Mouse (Mus musculus): ENCODE data around the gene Fndc3a.

The Fndc3a gene

DNA sequence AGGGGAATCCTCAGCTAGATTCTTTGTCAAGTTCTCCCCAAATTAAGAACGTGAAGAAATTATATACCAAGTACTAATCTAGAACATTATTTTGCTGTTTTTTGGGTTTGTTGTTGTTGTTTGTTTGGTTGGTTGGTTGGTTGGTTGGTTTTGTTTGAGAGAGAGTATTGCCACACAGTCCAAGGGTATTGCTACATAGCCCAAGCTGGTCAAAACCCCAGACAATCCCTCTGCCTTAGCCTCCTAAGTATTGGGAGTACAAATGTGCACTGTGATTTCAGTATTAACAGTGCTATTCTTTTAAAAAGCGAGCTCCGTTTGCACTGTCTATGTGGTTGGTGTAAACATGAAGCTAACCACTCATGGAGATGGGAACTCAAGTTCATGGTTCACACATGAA lies 37.9 kb downstream of the Fndc3a start:
- DNase-seq (ENCODE audit: low spot score) = no peak

DNA sequence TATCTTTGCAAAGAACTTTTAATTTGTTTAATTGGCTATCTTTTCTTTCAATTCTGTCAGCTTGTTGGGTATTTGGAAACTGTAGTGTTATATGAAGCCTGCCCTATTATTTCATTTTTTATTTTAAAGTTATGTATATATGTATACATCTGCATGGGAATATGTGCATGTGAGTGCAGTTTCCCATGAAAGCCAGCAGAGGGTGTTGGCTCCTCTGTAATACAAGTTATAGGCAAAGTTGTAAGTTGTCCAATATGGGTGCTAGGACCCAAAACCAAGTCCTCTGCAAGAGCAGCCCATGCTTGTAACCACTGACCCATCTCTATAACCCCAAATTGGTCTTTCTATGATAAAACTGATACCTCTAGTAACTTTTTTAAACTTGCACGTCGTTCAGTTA lies 38.8 kb downstream of the Fndc3a start:
- no peak for DNase-seq (ENCODE audit: low spot score)

DNA sequence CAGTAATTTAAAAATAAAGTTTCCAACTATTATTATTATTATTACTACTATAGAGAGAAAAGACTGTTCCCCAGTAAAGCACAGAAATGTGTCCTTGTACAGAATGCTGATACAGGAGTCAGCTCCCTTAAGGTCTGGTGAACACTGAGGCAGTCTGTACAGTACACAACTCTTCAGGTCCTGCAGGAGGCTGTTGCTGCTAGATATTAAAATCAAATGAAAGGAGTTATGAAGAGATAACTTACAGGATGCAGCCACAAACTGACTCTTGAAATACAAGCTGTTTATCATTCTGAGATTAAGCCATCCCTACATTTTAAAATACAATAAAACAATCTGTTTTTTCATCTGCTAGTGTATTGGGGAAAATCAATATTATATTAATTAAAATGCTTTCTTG lies 60.5 kb downstream of the Fndc3a start:
- no peak for DNase-seq (ENCODE audit: low spot score)

DNA sequence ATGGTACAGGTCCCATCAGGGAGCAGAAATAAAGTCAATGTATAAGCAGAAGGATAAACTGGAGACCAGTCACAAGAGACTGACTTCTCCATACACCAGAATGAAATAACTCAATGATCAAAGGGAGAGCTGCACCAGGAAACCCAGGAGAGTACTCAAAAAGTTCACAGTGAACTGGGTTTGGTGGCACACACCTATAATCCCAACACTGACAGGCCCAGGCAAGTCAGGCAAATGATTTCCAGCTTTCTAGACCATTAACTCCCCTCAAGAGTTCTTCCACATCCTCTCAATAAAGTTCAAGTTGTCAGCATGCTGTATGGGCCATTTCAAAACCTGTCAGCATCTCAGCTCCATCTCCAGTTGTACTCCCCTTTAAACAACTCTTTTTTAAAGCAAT lies 64.3 kb downstream of the Fndc3a start:
- DNase-seq (ENCODE audit: low spot score) = no peak

DNA sequence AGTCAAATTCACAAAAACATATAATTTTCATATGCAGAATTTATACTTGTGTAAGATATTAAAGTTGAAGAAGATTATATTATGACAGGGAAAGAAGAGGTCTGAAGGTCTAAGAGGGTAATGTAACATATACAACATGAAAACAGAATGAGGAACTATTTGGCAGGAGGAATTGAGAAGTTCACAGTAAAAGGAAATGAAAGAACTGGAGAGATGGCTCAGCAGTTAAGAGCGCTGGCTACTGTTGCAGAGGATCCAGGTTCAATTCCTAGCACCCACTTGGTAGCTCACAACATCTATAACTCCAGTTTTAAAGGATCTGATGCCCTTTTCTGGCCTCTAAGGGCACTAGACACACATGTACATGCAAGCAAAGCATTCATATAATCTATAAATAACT lies 65.2 kb downstream of the Fndc3a start:
- DNase-seq (ENCODE audit: low spot score) = no peak

DNA sequence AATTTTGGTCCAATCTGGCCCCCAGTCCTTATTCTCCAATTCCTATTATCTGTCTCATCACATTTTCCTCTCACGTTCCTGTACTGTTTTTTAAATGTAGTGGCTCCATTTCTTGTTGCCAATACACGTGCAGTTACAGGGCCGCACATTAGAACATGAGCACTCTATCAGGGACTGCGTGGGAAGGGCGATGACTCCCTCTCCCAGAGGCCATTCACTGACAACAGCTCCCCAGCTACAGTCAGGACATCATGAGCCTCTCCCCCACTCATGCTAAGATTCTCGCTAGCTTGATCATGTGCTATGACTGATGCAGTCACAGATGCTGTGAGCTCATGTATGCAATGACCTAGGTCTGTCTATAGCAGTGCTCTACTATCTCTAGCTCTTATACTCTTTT lies 71.3 kb downstream of the Fndc3a start:
- DNase-seq (ENCODE audit: low spot score) = no peak

DNA sequence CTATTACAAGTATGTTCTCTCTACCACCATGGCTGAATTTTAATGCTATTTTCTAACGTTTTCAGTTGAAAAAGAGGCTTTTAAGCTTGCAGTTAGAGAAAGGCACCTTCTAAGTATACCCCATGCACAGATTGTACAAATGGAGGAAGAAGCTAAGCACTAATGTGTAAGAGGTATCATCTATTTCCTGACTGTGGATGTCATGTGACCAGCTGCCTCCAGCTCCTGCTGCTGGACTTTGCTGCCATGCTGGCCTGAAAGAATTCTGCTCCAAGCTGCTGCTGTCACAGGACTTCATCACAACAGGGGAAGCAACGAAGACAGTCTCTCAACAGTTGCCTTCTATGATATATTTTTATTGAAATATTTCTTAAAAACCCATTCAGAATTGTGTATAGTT lies 76.2 kb downstream of the Fndc3a start:
- no peak for DNase-seq (ENCODE audit: low spot score)

DNA sequence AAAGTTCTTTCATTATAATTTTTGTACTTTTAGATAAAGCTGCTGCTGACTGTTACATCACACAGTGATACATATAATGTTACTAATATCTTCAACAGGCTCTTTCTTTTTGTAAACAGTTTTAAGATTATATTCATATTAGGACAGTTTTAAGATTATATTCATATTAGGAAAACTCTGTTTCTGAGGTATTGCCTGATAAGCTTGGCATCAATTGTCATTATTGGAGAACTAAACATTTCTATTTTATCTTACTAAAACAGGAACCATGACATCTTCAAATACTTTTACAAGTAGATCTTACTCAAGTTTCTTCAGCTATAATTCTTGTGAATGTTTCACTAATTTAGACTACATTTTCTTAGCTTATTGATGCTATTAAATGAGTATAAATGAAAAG lies 84.4 kb downstream of the Fndc3a start:
- DNase-seq (ENCODE audit: low spot score) = no peak

DNA sequence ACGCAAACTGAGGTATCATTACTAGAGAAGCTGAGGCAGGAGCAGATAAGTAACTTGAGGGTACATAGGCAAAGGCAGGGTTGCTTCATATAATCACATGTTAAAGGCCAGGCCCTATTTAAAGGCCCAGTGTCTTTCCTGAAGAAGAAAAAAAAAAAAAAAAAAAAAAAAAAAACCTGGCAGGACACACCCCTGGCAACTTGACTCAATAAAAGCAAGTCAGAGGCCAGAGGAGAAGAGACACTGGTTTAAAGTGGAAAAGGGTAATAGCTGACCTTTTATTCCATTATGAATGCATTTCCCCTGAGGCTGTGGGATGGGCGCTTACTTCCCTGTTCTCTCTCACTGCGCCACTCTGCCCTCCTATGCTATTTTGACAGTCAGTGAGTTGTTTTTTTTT lies 105.7 kb downstream of the Fndc3a start:
- DNase-seq (ENCODE audit: low spot score) = no peak

DNA sequence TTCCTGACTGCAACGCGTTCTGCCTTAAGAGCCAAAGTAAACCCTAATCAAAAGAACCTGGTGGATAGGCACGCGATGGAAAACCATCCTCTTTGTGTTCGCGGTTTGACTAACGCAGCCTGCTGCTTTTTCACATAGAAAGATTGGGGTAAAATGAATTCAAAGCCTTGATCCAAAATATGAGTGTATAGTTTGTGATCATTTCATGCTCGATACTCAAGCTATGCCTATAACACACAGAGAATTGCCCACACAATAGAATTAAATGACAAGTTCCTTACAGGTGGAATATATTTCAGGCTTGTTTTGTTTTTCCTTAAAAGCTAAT lies 106.6 kb downstream of the Fndc3a start:
- no peak for DNase-seq (ENCODE audit: low spot score)

DNA sequence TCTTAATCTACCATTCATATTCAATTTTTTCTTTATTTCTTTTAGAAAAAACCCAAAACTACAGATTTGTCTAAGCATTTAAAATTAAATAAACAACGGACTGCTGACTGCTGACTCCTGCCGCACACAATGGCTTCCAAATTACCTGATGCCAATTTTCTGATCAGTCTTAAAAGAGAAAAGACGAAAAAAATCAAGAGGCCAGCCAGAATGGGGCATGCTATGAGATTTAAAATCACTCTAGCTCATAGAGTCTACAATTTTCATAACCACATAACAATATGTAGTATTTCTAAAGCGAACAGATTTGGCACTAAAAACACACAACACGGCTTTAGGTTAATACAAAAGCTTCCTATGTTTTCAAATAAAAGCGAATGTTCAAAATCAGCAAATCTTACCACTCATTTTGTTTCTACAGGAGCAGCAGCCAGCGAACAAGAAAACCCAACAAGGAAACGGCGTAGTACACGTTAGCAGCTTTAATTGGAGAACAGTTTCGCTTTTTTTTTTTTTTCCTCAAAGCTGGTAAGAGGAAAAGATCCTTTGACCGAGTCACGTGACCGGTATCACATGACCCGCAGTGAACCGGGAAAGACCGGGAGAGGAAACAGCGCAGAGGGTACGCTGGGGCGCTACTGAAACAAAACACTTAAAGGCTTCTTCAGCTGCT lies 107.1 kb downstream of the Fndc3a start:
- DNase-seq (ENCODE audit: low spot score) = peak; percentile 81

DNA sequence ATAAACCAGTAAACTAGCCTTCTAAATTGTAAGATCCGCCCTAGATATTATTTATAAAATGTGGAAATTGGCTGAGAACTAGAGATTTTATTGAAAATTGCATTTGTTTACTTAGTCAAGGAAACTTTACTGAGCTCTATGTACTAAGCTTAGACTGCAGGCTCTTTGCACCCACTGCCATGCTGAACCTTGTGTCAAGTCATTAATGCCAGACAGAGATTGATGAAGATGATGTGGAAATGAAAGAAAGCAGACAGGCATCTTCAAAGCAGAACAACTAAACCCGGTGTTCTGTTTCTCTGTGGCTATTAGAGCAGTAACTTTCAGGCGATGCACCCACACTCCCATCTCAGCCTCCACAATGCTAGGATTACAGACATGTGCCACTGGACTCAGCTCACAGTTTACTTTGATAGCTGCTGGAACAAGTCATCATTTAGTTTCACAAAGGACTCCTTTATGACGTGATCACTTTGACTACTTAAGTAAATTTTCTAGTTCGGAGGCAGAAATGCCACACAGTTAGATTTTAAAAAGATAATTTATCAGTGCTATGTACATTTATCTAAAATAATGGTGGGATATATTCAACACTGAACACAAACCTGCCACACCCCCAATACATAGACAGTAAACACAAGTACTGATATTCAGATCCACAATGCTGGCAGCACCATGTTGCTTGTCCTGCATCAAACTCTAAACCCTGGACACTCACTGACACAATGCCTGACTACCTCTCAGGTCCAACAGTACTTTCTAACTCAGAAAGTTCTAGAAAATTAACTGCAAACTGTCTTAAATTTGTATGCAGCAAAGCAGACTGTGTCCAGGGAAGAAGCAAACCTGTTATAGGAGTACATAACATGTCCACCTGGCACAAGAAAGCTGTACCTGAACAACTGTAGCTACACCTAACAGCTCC lies 108.2 kb downstream of the Fndc3a start:
- DNase-seq (ENCODE audit: low spot score) = no peak

DNA sequence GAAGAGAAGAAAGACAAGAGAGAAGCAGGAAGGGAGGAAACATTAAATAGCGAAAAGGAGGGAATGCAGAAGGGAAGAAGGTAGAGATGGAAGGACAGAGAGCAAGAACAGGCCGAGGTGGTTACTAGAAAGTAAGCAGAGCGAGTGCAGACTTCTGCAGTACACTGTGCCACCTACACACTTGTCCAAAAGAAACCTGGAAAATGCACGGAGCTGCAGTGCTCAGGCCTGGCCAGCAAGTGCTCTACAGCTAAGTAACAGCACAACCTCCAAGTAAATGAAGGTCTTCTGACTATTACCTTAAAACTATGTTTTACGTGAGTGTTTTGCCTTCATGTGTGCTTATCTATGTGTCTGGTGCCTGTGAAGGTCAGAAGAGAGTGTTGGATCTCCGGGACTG lies 109.4 kb downstream of the Fndc3a start:
- no peak for DNase-seq (ENCODE audit: low spot score)

DNA sequence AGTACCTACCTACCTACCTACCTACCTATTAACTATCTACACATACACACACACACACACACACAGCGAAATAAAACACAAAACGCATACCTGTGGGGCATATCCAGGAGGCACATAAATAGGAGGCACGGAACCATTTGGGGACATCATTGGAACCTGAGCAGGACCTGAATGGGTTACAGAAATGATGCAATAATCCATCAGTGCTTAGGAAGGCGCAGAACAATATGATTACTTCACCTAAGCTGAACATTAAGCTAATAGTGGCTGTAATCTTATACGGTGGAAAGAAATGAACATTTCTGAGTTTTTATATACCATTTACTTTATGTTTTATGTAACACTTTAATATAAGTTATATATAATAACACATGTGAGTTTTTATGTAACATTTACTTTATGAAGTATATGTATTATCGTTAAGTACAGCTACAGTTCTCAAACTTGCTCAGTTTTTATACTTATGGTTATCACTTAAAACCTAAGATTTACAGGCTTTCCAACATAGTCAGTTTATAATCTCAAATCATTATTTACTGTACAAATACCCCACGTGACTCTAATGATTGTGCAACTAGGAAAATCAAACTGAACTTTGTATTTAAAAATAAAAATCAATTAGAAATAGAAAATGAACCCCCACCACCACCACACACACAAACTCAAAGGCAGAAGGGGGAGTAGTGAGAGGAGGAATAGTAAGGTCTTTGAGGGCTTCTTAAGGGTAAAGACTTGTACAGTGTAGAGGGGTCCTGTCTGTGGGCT lies 110.6 kb downstream of the Fndc3a start:
- no peak for DNase-seq (ENCODE audit: low spot score)

DNA sequence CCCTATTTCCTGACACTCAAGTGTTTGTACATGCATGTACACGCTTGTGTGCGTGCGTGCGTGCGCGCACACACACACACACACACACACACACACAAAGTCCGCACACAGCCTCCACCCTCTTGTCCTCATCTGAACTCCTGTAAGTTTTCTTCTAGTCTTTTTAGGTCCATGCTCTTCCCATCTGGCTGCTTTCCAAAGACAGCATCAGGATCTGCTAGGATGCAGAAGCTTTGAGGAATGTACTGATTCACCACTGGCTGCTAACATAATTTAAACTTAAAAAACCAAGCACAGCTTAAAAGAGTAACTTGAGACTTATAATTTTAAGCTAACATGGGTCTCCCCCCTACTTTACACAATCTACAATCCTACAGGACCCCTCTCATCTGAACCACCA lies 115.6 kb downstream of the Fndc3a start:
- no peak for DNase-seq (ENCODE audit: low spot score)

DNA sequence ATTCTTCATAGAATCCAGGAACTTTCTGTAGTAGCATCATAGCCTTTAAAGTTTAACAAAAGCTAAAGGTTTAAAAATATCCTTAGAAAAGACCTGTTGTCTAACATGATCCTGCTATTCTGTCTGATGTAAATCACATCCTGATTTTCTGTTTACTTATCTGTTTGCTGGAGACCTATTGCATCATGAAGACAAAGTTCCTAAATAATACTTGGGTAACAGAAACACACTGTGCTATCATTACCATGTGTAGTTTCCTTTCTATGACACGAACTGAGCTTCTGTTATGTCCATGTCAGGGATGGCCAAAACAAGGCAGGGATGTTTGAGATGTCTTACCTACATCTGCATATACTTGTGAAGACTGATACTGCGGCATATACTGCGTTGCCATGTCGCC lies 120.4 kb downstream of the Fndc3a start:
- no peak for DNase-seq (ENCODE audit: low spot score)

DNA sequence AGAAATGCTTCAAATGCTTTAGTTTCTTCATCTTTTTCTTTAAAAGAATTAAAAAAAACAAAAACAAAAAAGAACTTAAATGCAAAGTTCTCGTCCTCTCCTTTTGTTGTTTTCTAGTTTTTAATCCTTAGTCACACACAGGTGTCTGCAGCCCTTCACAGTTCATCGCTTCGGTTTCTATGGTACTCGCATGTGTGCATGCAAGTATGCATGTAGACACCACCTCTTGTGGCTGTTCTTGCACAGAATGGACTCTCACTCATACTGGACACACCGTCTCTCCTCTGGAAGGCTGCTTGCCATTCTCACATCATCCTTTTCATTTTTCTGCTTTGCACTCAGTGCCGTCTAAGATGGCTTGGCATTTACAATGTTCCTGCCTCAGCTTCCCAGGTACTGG lies 126.8 kb downstream of the Fndc3a start:
- DNase-seq (ENCODE audit: low spot score) = no peak

DNA sequence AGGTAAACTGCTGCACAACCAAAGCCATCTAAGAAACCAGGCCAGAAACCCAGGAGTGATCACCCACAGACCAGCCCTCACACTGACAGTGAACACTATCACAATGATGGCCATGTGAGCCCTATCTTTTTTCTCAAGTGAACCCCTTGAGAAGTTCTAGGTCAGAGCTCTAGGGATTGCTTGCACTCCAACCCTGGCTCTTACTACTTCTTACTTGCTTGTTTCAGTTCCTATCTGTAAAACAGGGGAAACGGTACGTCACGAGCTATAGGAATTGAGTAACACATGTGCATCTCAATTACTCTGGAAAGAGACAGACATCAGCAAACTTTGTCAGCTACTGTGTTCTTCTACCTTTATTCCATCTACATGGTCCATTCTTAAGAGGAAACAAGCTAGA lies 128.8 kb downstream of the Fndc3a start:
- DNase-seq (ENCODE audit: low spot score) = no peak

DNA sequence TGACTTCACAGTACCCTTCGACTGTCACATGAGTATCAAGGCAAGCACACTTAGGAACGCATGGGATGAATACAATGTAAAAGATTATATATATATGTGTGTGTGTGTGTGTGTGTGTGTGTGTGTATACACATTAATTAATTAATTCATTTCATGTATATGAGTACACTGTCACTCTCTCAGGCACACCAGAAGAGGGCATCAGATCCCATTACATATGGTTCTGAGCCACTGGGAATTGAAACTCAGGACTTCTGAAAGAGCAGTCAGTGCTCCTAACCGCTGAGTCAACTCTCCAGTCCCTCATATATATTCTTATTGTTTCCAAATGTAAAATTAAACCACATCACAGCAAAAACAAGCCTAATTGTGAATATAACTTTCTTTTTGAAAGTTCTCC lies 133.5 kb downstream of the Fndc3a start:
- no peak for DNase-seq (ENCODE audit: low spot score)

DNA sequence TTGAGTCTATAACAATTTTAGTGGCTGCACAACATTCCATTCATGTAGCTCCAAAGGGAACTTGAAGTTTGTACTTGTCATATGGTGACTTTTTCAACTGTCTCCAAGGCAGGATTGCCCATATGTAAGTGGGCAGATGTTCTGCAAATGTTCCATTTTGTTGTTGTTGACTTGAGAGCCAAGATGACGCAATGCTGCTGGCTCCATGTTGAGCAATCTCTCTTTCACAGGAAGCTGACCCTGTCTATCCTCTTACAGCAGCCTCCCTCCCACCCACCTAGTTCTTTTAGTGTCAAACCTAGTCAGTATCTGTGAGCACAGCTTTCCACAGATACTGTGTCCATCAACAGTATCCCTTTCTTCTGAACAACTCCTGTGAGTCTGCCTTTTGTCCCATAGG lies 145.9 kb downstream of the Fndc3a start:
- DNase-seq (ENCODE audit: low spot score) = no peak

DNA sequence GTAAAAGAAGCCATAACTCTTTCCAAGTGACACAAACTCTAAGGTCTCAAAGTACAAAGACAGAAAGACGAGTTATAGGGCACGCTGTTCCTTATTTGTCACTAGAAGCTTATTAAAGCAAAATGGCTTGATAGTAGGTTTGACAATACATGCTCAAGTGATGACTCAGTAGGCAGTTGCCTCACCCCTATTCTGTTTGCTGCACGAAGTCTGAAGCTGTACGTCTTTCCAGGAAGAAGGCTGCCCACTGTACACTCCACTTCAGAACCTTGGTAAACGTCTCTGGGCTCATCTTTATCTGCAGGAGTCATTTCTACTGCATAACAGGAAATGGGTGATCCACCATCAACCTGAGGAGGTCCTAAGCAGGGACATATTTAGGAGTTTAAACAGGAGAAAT lies 151.0 kb downstream of the Fndc3a start:
- no peak for DNase-seq (ENCODE audit: low spot score)

DNA sequence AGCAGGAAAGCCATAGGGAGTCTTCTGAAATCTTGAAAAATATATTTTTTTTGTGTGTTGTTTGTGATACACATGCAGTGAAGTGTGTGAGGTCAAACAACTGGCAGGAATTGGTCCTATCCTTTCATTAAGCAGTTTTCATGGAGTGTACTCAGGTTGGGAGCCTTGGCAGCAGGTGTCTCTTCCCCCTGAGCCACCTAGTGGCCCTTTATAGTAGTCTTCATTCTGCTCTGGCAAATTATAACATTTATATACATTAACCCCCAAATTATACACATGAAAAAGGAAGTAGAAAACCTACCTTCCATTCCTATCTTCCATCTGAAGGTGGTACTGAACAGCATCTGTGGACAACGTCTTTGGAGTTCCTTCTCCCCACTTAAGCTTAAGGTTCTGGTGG lies 154.0 kb downstream of the Fndc3a start:
- no peak for DNase-seq (ENCODE audit: low spot score)

DNA sequence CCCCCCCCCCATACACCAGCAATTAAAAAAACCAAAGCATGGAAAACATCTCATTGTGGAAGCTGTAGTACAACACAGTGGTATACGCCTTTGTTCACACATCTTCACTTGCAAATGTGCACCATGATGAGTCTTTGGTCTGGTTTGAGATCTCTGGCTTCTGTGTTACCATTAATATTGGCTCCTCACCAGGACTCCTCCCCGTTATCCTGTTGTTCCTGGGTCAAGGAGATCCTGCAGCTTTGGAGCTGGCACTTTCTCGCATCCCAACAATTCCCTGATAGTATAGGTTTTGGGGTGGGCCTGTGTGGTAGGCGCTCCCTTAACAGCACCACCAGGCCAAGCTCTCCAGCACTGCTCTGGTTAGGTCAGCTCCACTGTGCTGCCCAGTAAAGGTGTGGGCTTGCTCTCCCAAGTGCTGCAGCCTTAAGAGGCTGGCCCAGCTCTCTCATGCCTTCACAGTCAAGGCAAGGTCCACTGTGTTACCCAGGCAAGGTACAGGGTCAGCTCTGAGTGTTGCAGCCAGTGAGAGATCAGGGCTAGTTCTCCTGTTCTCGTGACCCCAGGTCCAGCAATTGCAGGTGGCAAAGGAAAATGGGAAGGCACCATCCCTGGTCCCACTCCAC lies 173.3 kb downstream of the Fndc3a start:
- DNase-seq (ENCODE audit: low spot score) = no peak

Measured in left cerebral cortex, adult 11 months (tissue).